Mouse (Mus musculus): ENCODE data around the gene Gaa. TPM values are rescaled to one million over a fixed set of nuclear protein-coding genes. Genes with fewer than 3 reads are reported as not detected.
"Not testable (repeated sequence)": the region's sequence is repeated elsewhere in the genome, so short reads cannot be mapped to it uniquely, and the experiment has no call there.

The Gaa gene
- 10 to 100 TPM; 78.0 to 81.5 TPM for total RNA-seq (2021)
- long read RNA-seq, experiment 1, transcript Gaa-203 (20 exons, 3,633 nt): major isoform, 39 of 108 reads
- long read RNA-seq, experiment 1, transcript Gaa-201 (20 exons, 3,363 nt): minor isoform, 8 of 108 reads
- long read RNA-seq, experiment 1, partial matches to known transcripts: 47 of 108 reads
- long read RNA-seq, experiment 1, other reads (novel, unspliced or antisense): 14 of 108 reads
- long read RNA-seq, experiment 2, transcript Gaa-203 (20 exons, 3,633 nt): major isoform, 87 of 123 reads
- long read RNA-seq, experiment 2, transcript Gaa-201 (20 exons, 3,363 nt): minor isoform, 12 of 123 reads
- long read RNA-seq, experiment 2, partial matches to known transcripts: 20 of 123 reads
- long read RNA-seq, experiment 2, other reads (novel, unspliced or antisense): 4 of 123 reads

DNA sequence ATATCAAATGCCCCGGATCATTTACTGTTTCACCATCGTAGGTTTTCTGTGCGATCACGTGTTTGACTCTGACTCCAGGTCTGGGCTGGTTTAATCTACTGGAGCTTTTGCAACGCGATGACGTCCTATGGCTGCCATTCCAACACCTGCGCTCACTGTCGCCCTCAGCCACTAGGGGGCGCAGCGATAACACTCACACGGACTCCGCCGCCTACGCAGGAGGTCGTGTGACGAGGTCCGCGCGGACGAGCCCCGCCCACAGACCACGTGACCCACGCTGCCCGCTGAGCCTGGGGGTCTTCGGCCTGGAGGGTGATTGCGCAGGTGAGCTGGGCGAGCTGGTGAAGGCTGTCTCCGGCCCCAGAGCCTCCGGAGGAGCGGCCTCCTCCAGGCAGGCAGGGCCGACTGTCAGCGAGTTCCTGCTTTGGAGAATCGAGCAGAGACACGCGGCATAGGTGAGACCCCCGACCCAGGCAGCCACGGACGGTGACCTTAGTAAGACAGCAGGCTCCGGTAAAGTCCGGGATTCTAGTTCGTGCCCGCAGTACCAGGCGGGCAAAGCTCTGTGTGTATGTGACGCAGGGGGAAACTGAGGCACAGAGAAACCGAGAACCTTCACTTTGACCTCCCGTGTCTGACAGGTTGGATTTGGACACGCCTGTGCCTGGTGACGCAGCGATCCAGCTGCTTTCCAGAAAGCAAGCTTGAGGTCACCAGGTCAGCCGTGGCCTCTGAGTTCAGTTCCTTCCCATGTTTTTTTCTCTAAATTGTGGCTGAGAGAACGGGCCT lies at the start of gene Gaa:
Gaa (plus strand) TSS at position 120 of the 789 bp plus-strand sequence.
- peak; percentile 98 for DNase-seq

DNA sequence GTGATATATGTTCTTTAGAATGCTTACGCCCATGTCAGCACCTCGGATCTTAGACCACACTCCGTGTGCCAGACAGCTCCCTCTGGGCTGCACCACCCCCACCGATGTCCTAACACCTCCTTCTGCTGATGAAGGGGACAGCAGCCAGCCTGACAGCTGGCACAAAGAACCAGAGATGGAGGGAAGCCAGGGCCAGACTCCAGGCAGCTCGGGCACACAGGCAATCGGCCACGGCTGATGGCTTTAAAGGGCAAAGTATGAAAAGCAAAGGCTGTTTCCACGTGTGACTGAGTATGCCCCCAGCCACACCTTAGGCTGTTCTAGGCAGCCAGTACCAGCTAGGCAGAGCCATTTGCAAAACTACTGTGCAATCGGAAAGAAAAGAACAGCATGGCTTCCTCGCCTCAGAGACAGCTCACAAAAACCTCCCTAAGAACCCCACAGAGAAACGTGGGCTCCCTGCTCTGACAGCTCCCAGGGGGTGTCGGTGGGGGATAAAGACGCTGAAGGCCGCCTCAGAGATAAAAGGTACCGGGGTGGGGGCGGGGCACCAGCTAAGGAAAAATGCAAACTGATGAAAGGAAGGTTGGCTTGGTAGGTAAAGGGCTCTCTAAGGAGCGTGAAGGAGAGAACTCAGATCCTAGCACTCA lies 47.7 kb upstream of the Gaa start:
- DNase-seq: peak; percentile 82

GRCm38 (mm10) chr11:119221812-119222510 lies 45.7 kb upstream of the Gaa start:
- no peak for DNase-seq

- peak; percentile 25 for DNase-seq
Observed at GRCm38 (mm10) chr11:119223124-119223890, 44.4 kb upstream of the Gaa start.

- no peak for DNase-seq
Observed at GRCm38 (mm10) chr11:119224926-119225325, 42.8 kb upstream of the Gaa start.

- DNase-seq: no peak
Observed at GRCm38 (mm10) chr11:119225634-119226033, 42.1 kb upstream of the Gaa start.

- no peak for DNase-seq
Observed at GRCm38 (mm10) chr11:119227591-119227990, 40.1 kb upstream of the Gaa start.

DNA sequence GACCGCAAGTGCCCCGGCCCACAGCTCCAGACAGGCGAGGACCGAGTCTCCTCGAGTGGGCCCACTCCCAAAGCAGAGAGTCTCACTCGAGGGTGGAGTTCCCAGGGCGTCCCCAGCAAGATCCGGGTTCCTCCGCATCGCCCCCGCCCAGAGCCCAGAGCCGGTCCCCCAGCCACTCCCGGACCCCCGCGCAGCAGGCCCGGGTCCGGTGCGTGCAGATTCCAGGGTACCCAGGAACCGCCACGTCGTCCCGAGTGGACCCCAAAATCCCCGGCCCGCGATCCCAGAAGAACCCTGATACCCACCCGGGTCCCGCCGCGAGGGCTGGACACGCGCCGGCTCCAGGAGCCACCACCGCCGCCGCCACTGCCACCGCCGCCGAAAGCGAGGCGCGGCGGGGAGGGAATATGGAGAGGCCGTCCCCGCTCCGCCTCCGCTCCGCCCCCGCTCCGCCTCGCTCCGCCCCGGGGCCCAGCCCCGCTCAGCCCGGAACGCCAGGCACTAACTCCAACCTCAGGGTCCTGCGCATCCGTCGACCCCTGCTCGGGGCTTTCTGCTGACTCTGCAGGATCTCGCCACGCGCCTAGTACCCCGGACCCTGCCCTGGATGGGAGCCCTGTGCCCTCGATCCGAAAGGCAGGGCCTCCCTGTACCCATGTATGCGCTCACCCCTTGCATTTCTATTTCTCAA lies 39.5 kb upstream of the Gaa start, which contains the start of the genes Tbc1d16 and Ccdc40:
Tbc1d16 (minus strand) TSS at position 409 of the 691 bp plus-strand sequence.
Ccdc40 (plus strand) TSS at position 482 of the 691 bp plus-strand sequence.
- DNase-seq: peak; percentile 85

GRCm38 (mm10) chr11:119228846-119229626 lies 38.7 kb upstream of the Gaa start:
- peak; percentile 73 for DNase-seq

GRCm38 (mm10) chr11:119234770-119235169 lies 32.9 kb upstream of the Gaa start:
- no peak for DNase-seq

GRCm38 (mm10) chr11:119235596-119235995 lies 32.1 kb upstream of the Gaa start:
- peak; percentile 69 for DNase-seq

GRCm38 (mm10) chr11:119236354-119236753 lies 31.3 kb upstream of the Gaa start:
- no peak for DNase-seq

DNA sequence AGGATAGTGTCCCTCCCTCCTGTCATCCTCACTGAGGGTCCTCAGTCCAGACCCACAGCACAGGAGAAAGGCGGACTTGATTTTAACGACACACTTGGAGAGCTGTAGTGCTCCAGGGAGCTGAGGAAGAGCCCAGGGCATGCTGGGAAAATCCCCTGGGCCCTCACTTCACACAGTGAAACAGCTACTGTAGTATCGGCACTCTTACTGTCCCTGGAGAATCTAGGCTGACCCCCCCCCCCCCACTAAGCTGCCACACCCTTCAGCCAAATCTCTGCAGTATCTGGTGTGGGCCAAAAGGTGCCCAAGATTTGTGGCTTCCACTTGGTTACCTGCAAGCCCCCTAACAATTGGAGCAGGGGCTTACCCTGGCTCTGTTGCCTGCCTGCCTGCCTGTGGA lies 30.7 kb upstream of the Gaa start:
- no peak for DNase-seq

- DNase-seq: peak; percentile 43
Observed at GRCm38 (mm10) chr11:119237568-119238304, 30.0 kb upstream of the Gaa start.

DNA sequence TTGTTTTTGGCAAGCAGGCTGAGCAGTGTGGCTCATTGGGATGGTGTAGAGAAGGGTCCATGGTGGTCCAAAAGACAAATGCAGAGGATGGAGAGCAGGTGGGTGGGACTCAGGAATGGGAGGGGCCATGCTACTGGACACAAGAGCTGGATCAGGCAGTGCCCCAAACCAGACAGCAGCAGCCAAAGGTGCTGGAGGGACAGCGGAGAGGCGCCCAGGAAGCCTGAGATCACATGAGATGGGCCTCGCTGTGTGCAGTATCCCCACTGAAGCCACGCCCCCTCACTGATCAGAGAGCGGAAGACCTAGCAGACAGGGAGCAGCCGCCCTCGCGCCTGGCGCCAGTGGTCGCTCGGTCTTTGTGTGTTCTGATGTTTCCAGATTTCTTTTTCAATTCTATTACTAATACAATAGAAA lies 29.4 kb upstream of the Gaa start:
- DNase-seq: peak; percentile 73

DNA sequence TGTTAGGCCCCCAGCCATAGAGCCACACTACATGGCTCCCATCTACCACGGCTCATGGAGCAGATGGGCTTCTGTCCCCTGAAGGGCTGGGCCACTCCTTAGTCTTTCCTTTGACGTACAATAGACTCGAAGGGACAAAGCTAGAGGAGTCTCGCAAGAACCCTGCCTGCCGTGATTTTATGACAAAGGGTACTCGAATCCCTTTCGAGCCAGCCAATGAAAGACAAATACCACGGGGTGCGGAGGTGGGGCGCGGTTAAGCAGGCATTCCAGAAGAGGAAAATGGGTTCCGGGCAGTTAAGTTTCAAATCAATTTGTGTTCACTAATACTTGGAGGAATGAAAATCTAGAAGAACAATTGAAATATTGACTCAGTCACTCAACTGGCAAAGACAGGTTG lies 28.2 kb upstream of the Gaa start:
- no peak for DNase-seq

DNA sequence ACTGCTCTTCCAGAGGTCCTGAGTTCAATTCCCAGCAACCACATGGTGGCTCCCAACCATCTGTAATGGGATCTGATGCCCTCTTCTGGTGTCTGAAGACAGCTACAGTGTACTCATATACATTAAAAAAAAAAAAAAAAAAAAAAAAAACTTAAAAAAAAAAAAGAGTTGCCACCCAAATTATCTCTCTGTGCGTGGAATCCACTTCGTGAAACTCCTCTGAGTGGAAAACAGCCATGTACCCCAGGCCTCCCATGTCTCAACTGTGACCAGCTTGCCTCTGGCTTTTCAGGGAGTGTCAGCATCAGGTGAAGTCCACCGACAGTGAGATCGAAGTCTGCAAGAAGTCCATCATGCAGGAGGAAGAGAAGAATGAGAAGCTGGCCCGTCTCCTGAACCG lies 22.1 kb upstream of the Gaa start:
- not testable (repeated sequence) for DNase-seq

DNA sequence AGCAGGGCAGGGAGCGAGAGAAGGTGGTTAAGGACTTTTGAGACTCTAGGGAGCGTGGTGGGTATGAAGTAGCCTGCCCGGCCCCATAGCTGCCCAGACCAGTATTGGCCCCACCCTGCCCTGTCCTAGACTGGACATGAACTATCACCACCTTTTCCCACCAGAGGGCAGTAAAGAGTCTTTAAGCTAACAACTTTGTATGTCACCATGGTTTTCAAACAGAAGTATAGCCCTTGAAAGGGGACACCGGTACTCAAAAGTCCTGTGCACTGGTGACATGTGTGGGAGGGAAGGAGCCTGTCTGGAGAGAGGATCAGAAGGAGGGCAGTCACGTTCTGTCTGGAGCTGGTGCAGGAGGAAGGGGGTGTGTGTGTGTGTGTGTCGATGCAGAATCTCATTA lies 18.7 kb upstream of the Gaa start:
- peak; percentile 78 for DNase-seq

- no peak for DNase-seq
Observed at GRCm38 (mm10) chr11:119250998-119251397, 16.7 kb upstream of the Gaa start.

Measured in adrenal gland, postnatal 10 days (tissue).